Mouse (Mus musculus): ENCODE data around the gene Samd4b. TPM values are rescaled to one million over a fixed set of nuclear protein-coding genes. Genes with fewer than 3 reads are reported as not detected.
"Not testable (repeated sequence)": the region's sequence is repeated elsewhere in the genome, so short reads cannot be mapped to it uniquely, and the experiment has no call there.

Gene Samd4b
- polyA plus RNA-seq, 1 experiment from 2014 or later = 25.7 TPM

DNA sequence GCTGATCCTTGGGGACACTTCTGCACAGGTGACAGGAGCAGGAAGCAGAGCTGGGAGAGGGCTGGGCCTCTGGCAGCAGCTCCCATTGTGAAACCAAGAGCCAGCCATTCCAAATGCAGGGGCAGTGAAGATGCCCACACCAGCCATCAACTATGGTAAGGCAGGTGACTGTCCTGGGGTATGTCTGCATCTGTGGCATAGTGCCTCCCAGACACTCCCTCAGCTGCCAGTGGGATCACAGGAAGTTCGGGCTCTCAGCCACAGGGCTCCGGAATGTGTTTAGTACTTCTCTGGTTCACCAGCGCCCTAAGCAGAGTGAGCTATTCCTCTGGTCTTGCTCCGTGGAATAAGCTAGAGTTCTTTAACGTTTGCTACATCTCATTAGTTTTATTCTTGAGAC, 40.9 kb downstream of the Samd4b start:
- Histone ChIP-seq H3K27ac (no peak overlapping the region), H3K9me3 (0 out of 2 replicates have a peak, but pooled peaks cover 2% of the 10 kb centered on the region), H3K4me3 (replicated peaks) (no peak overlapping the region), H3K9ac (replicated peaks) (no peak overlapping the region), H3K36me3 (peaks cover 39% of the 10 kb centered on the region), H3K27me3 (no peaks in the 10 kb centered on the region), H3K4me1 (replicated peaks) (peaks cover 4% of the 10 kb centered on the region; the same call in 1 of the 2 replicates), H3K4me2 (replicated peaks) (no peak overlapping the region)
- 82% methylated on average over 5 of the region's 5 CpGs for WGBS
- ATAC-seq = no peak

- Histone ChIP-seq H3K4me1 (replicated peaks) (peaks cover 4% of the 10 kb centered on the region; the same call in 1 of the 2 replicates), H3K4me2 (replicated peaks) (no peak overlapping the region), H3K27me3 (no peaks in the 10 kb centered on the region), H3K36me3 (peaks cover 32% of the 10 kb centered on the region), H3K4me3 (replicated peaks) (no peak overlapping the region), H3K9me3 (0 out of 2 replicates have a peak, but pooled peaks cover 2% of the 10 kb centered on the region), H3K9ac (replicated peaks) (no peak overlapping the region), H3K27ac (no peak overlapping the region)
- no peak for ATAC-seq
- 18% methylated on average over 5 of the region's 5 CpGs for WGBS
Measured at GRCm38 (mm10) chr7:28555939-28556535, 41.9 kb downstream of the Samd4b start.

- H3K4me2 ChIP-seq (replicated peaks) = no peak overlapping the region
- 92% methylated on average over 6 of the region's 6 CpGs for WGBS
- no peak overlapping the region for H3K4me3 ChIP-seq (replicated peaks)
- peaks cover 5% of the 10 kb centered on the region; the same call in 1 of the 2 replicates for H3K36me3 ChIP-seq
- ATAC-seq = no peak
- H3K9me3 ChIP-seq = 0 out of 2 replicates have a peak, but pooled peaks cover 2% of the 10 kb centered on the region
- peaks cover 4% of the 10 kb centered on the region; the same call in 1 of the 2 replicates for H3K4me1 ChIP-seq (replicated peaks)
- no peak overlapping the region for H3K9ac ChIP-seq (replicated peaks)
- peaks cover 7% of the 10 kb centered on the region for H3K27me3 ChIP-seq
- no peak overlapping the region for H3K27ac ChIP-seq
Measured at GRCm38 (mm10) chr7:28553076-28553475, 44.9 kb downstream of the Samd4b start.

GRCm38 (mm10) chr7:28547628-28548027, 50.3 kb downstream of the Samd4b start:
- peaks cover 24% of the 10 kb centered on the region for H3K4me1 ChIP-seq (replicated peaks)
- H3K36me3 ChIP-seq = no peaks in the 10 kb centered on the region
- H3K4me2 ChIP-seq (replicated peaks) = no peak overlapping the region
- no peaks in the 10 kb centered on the region for H3K9me3 ChIP-seq
- no peak for ATAC-seq
- H3K27me3 ChIP-seq = peaks cover 55% of the 10 kb centered on the region
- 0 out of 2 replicates have a peak overlapping the region, but pooled peaks have one; percentile 16 for H3K9ac ChIP-seq (replicated peaks)
- WGBS = 75% methylated on average over 7 of the region's 7 CpGs
- H3K4me3 ChIP-seq (replicated peaks) = no peak overlapping the region
- H3K27ac ChIP-seq = no peak overlapping the region

GRCm38 (mm10) chr7:28547154-28547553, 50.8 kb downstream of the Samd4b start, which contains the start of gene Nccrp1:
Gene Nccrp1, minus strand, starts transcription at chr7:28547254.
- no peaks in the 10 kb centered on the region for H3K9me3 ChIP-seq
- peaks cover 24% of the 10 kb centered on the region for H3K4me1 ChIP-seq (replicated peaks)
- H3K4me2 ChIP-seq (replicated peaks) = peak within 1 kb of the TSS; percentile 60
- no peaks in the 10 kb centered on the region for H3K36me3 ChIP-seq
- H3K27me3 ChIP-seq = peaks cover 55% of the 10 kb centered on the region
- 5% methylated on average over 5 of the region's 5 CpGs for WGBS
- peak within 1 kb of the TSS; percentile 58 for H3K9ac ChIP-seq (replicated peaks)
- ATAC-seq = no peak
- H3K27ac ChIP-seq = no peak within 1 kb of the TSS
- H3K4me3 ChIP-seq (replicated peaks) = peak within 1 kb of the TSS; percentile 38

DNA sequence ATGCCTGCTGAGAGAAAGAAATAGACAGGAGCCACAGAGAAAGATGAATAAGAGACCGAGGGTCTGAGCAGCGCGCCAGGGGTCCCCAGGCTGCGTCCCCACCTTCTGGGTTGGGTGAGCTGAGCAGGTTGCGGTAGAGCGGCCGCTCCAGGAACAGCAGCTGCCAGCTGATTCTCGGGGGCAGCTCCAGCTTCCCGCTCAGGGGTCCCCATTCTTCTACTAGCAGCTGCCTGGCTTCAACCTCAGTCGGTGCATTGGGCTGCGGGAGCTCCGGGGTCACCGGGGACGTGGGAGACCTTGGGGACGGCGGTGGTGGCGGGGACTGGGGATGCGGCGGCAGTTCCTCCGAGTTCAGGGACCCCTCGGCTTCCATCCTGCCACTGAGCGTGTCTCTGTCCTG, 51.3 kb downstream of the Samd4b start:
- H3K9ac ChIP-seq (replicated peaks) = peak overlapping the region; percentile 58
- H3K4me2 ChIP-seq (replicated peaks) = peak overlapping the region; percentile 60
- WGBS = under 1% methylated on average over 22 of the region's 22 CpGs

GRCm38 (mm10) chr7:28545891-28546210, 52.1 kb downstream of the Samd4b start:
- Histone ChIP-seq H3K4me2 (replicated peaks) (peak overlapping the region; percentile 60; the same call in 1 of the 2 replicates), H3K36me3 (no peaks in the 10 kb centered on the region), H3K4me1 (replicated peaks) (peaks cover 24% of the 10 kb centered on the region), H3K4me3 (replicated peaks) (no peak overlapping the region), H3K27ac (no peak overlapping the region), H3K9me3 (no peaks in the 10 kb centered on the region), H3K9ac (replicated peaks) (no peak overlapping the region), H3K27me3 (peaks cover 55% of the 10 kb centered on the region)
- WGBS = 42% methylated on average over 7 of the region's 7 CpGs
- ATAC-seq = no peak

More for the DNA sequence above, 51.3 kb downstream of the Samd4b start:
- ATAC-seq = no peak
- H3K9me3 ChIP-seq = no peaks in the 10 kb centered on the region
- no peaks in the 10 kb centered on the region for H3K36me3 ChIP-seq
- peaks cover 24% of the 10 kb centered on the region for H3K4me1 ChIP-seq (replicated peaks)
- H3K27ac ChIP-seq = no peak overlapping the region
- peak overlapping the region; percentile 38 for H3K4me3 ChIP-seq (replicated peaks)
- H3K27me3 ChIP-seq = peaks cover 55% of the 10 kb centered on the region

GRCm38 (mm10) chr7:28545048-28545890, 52.7 kb downstream of the Samd4b start:
- Histone ChIP-seq H3K9ac (replicated peaks) (no peak overlapping the region; the same call in 1 of the 2 replicates), H3K27ac (no peak overlapping the region), H3K4me3 (replicated peaks) (no peak overlapping the region), H3K27me3 (peaks cover 55% of the 10 kb centered on the region), H3K4me2 (replicated peaks) (no peak overlapping the region), H3K36me3 (no peaks in the 10 kb centered on the region), H3K4me1 (replicated peaks) (peaks cover 24% of the 10 kb centered on the region), H3K9me3 (no peaks in the 10 kb centered on the region)
- ATAC-seq = 0 out of 2 replicates have a peak, but pooled peaks have one; percentile 25
- 24% methylated on average over 14 of the region's 14 CpGs for WGBS

DNA sequence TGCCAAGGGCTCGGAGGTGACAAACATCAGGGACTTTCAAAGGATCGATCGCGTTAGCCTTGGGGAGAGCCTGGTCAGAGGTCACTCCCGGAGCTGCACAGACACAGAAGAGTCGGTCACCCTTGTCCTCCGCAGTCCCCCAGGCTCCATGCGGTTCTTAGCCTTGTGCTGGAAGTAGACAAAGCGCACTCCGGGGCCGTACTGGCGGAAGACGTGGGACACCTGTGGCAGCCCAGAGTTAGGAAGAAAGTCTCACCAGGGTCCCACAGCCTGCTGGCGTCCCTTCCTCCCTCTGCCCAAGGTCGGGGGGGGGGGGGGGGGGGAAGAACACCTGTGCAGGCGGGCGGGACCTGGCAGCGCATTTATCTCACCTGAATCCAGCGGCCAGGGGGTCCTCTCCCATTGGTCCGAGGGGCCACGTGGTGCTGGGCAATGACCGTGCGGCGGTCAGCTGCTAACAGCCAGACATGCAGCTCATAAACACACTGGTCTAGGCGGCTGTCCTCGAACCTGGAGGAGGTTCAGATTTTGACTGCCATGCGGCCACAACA, 53.8 kb downstream of the Samd4b start:
- H3K27ac ChIP-seq = no peak overlapping the region
- peaks cover 55% of the 10 kb centered on the region for H3K27me3 ChIP-seq
- ATAC-seq = peak; percentile 54
- H3K4me1 ChIP-seq (replicated peaks) = peaks cover 24% of the 10 kb centered on the region
- peak overlapping the region; percentile 23 for H3K4me3 ChIP-seq (replicated peaks)
- WGBS = 1% methylated on average over 23 of the region's 27 CpGs
- no peaks in the 10 kb centered on the region for H3K36me3 ChIP-seq
- no peak overlapping the region for H3K9ac ChIP-seq (replicated peaks)
- no peaks in the 10 kb centered on the region for H3K9me3 ChIP-seq
- peak overlapping the region; percentile 50 for H3K4me2 ChIP-seq (replicated peaks)

GRCm38 (mm10) chr7:28540526-28540925, 57.4 kb downstream of the Samd4b start, which contains the start of gene Sycn:
Gene Sycn, plus strand, starts transcription at chr7:28540885.
- H3K9ac ChIP-seq (replicated peaks) = no peak within 1 kb of the TSS
- no peaks in the 10 kb centered on the region for H3K9me3 ChIP-seq
- 84% methylated on average over 4 of the region's 4 CpGs for whole genome bisulfite sequencing
- no peak within 1 kb of the TSS for H3K4me2 ChIP-seq (replicated peaks)
- peaks cover 9% of the 10 kb centered on the region; the same call in 1 of the 2 replicates for H3K4me1 ChIP-seq (replicated peaks)
- H3K27me3 ChIP-seq = peaks cover 22% of the 10 kb centered on the region
- H3K4me3 ChIP-seq (replicated peaks) = no peak within 1 kb of the TSS
- H3K36me3 ChIP-seq = no peaks in the 10 kb centered on the region
- no peak within 1 kb of the TSS for H3K27ac ChIP-seq
- ATAC-seq = no peak

DNA sequence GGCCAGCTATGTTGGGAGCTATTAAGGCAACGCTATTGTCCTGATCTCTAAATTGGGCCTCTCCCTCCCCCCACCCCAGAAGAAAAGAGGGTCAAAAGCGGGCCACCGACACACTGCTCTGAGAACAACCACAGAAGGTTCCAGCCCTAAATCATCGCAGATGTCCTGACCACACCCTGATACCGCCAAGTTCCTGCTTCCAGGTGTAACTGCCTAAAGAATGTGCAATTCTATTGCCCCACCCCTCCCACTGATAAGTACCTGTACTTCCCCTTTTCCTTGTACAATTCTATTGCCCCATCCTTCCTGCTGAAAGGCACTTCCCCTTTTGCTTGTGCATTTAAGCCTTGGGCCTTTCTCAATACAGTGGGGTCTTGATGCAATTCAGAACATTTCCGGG, 59.1 kb downstream of the Samd4b start:
- H3K36me3 ChIP-seq; H3K9ac ChIP-seq (replicated peaks); H3K27me3 ChIP-seq; H3K9me3 ChIP-seq; ATAC-seq; H3K4me3 ChIP-seq (replicated peaks); H3K27ac ChIP-seq; H3K4me1 ChIP-seq (replicated peaks); H3K4me2 ChIP-seq (replicated peaks): not testable (repeated sequence)
- 98% methylated on average over 6 of the region's 6 CpGs for WGBS

DNA sequence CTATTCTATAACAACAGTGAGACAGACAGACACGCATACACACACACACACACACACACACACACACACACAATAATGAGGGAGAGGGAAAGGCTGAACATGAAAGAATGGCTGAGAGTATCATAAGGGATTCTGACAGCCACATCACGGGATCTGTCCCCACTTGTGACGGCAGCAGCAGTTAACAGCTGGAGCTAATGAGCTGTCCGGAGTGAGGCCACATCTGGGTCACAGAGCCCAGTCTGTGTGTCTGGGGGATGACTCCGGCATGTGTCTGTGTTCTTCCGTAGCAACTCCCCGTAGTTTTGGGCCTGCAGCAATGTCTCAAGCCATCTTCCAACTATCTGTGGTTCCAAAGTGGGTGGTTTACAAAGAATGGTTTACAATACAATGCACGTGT, 65.9 kb downstream of the Samd4b start:
- no peak for ATAC-seq
- Histone ChIP-seq H3K4me1 (replicated peaks) (no peaks in the 10 kb centered on the region), H3K9me3 (no peaks in the 10 kb centered on the region), H3K4me2 (replicated peaks) (no peak overlapping the region), H3K27me3 (no peaks in the 10 kb centered on the region; the same call in 1 of the 2 replicates), H3K27ac (no peak overlapping the region), H3K9ac (replicated peaks) (no peak overlapping the region), H3K4me3 (replicated peaks) (no peak overlapping the region), H3K36me3 (no peaks in the 10 kb centered on the region)
- WGBS = 71% methylated on average over 8 of the region's 8 CpGs

Data from midbrain, embryonic 13.5 days (tissue).